Mouse (Mus musculus) T-helper 1 cell (primary cell): ENCODE measurements around the gene Psma5.

Experiments
- in situ Hi-C: fragments of 300-600 bp; cut with MboI, MseI; formaldehyde crosslinking; loops from one replicate; pipeline ENCODE4 v1.15.1; 2025; ENCODE audit warnings: high pct_unique_total_duplicates

Gene Psma5

DNA sequence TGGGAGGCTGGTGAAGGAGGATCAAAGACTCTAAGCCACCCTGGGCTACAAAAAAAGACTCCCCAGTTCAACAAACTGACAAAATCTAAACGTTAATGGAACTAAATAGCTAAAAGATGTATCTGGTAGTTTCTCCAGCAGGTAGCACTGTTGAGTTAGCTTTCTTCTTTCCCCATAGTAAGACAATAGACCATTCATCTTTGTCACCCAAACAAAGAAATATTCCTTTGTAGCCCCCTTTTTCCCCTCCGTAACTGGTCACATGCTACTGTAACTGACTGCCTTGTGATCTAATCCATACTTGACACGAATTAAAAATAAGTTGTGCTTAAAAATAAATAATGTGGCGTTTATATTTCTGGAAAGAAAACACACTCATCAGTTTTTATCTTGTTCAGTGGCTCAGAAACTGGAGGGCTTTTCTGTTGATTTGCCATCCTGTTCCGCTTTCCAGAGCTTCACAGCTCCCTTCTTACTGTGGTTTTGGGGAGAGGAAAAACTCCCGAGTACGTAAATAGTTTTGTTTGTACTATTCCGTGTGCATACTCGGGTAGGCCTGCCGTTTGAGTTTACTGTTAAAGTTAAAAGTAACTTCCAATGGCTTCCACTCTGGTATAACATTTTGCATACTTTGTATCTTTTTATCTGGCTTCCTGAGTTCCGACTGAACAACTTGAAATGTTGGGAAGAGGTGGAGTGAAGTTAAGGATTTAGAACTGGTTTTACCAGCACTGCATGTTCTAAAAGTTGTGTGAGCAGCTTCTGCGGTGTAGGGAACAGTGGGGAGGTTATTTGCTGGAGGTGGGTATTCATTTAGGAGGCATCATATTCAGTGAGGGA lies 25.9 kb downstream of the Psma5 start:
- in situ Hi-C loops = no loop called here

DNA sequence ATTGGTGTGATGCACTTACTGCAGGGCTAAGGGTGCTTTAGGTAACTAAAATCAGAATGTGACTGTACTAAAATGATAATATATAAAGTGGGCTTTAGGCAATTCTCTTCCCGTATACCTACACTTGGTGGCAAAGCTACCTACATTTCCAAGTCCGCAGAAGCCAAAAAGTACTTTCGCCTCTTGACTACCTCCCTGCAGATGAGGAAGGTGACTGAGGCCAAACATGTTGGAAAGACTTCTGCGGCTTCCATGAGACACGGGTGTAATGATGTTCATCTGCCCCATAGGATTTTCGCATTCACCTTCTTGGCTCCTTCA lies 26.5 kb downstream of the Psma5 start:
- in situ Hi-C loops = no loop called here

DNA sequence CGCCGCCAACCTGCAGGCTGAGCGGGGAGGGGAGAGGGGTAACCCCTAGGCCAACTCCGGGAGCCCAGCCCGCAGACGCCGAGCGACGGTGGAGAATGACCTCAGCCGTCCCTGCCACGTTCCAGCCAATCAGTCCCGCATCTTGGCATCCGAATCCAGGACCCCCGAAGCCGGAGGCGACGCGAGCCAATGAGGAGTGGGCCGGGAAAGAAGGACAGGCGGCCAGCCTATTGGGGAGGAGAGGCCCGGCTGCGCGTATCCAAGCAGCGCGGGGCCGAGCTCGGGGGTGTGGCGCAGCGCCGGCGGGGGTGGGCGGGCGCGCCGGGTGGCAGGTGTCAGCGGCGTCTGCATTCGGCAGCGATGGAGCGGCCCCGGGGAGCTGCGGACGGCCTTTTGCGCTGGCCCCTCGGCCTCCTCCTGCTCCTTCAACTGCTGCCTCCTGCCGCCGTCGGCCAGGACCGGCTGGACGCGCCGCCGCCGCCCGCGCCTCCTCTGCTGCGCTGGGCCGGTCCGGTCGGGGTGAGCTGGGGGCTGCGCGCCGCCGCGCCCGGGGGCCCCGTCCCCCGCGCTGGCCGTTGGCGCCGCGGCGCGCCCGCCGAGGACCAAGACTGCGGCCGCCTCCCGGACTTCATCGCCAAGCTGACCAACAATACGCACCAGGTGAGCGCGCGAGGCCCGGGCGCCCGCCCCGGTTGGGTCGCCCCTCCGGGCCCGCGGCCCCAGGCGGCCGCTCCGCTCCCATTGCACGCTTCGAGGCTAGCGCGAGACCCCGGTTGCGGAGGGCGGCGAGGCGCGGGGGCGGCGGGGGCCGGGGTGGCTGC lies 27.3 kb downstream of the Psma5 start, which contains the start of gene Sort1:
Gene Sort1, plus strand, starts transcription at position 302 of the 821 bp plus-strand sequence.
- in situ Hi-C loops = no loop called here

DNA sequence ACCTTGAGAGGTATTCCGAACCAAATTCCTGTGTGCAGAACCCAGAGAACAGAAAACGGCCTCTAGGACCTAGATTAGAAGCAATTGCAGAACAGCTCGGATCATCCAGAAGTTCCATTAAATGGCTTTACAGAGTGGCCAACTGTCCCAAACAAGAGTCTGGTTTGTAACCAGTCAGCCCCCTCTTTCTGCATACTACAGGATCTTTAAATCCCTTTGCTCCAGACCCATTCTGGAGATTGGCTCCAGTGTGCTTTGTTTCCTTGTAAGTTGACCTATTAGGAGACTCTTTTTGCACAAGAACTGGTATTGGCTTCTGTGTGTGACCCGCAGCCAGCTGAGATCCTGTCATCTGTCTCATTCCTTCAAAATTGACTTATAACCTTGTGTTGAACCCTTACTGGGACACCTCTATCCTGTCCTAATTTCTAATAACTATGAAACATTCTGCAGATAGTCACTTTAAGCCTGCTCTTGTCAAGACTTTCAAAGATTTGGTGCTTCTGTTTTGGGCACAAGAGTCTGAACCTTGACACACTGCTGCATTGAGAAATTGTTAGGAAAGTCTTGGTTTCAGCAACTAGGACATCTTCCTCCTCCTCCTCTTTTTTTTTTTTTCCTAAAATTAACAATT lies 28.5 kb downstream of the Psma5 start:
- in situ Hi-C loops = no loop called here

DNA sequence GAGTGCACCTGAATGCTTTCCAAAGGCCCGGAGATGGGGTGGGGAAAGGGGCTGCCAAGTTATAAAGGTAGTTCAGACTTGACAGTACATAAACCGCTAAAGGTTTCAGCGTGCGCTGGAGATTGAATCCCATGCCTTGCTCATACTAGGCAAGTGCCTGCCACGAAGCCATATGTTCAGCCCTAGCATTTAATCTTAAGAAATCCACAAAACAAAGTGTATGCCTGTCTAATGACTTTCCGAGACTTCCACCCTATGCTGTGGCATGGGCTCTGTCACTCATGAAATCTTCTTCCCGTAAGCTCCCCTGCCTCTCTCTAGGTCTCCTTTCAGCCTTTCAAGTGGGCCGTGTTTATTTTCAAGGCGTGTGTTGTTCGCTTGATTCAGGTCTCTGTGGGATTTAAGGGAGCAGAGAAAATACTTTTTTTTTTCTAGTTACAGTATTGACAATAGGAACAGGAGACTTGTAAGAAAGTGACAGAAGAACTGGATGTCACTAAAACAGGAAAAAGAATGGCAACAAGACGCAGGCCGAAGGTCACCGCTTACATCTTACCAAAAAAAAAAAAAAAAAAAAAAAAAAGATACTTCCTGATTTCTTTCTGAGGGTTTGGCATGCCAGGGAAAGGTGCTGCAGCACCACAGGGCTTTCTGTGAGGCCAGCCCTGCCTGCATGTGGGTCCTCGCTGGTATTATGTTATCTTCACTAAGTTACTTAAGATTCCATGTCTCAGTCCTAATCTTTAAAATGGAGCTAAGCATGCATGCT lies 30.1 kb downstream of the Psma5 start:
- in situ Hi-C loops = no loop called here

DNA sequence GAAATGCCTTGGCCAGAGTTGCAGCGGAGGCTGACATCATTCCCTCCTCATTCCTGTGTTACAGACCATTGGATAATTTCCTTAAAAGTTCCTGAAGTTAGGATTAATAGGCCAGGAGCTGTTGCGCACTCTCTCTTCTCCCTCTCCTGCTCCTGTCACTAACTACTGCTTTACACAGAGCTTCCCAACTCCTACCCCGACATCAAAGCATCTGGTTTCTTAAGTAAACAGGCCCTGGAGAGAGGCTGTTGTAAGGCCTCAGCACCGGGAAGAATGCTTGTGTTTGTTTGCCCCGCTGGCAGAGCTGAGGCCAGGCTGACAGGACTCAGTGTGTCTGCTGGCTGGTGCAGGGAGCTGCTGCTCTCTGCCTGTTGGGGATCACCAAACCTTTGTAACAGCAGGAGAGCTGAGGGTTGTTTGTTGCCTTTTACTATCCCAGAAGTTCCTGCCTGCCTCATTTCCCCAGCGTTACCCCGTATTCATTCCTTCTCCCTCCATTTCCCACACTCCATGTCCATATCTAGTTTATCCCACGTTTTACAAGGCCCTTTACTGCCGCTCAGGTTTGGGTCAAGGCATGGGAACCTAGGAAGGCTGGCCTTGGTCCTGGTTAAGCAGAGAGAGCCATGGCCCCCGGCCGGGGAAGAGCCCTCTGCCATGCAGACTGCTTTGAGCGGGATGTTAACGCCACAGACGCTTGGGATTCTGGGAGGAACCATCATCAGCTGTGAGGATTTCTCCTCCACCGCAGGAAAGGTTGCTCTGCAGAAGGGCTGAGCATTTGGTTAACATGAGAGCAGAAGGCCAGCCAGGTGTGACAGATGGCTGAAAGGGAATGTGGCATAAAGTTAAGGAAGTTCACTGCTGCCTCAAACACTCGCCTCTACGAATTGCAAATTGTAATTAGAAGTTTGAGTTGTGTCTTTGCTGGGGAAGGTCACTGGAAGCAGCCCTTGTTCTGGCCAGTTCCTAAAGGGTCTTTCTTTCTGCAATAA lies 31.4 kb downstream of the Psma5 start:
- in situ Hi-C loops = no loop called here

DNA sequence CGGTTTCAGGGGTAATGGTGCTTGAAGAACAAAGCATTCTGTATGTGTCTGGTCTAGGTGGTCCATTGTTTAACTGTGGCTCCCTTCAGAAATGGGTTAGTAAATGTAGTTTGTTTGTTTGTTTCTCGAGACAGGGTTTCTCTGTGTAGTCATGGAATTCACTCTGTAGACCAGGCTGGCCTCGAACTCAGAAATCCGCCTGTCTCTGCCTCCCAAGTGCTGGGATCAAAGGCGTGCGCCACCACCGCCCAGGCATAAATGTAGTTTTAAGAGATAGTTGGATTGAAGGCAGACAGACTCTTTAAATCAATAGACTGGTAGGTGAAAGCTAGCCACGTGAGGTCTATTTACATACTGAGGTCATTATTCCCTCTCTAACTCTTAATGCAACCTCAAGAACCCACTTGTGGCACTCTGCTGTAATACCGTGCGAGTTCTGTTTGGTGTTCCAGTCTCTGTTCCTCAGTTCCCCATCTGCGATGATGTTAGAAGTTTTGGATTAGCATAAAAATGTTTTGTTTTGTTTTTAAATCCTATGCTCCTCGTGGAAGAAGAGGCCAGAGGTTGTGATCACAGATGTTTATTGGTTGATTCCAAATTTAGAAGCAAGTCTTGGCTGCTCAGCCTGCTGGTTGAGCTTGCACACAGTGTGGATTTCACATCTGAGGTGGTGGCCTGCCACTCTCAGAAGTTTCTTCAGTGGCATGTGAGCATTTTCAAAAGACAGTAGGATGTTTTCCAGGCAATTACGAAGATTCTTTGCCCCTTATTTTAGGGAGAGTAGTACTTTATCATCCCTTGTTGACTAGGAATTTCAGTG lies 32.8 kb downstream of the Psma5 start:
- in situ Hi-C loops = no loop called here

DNA sequence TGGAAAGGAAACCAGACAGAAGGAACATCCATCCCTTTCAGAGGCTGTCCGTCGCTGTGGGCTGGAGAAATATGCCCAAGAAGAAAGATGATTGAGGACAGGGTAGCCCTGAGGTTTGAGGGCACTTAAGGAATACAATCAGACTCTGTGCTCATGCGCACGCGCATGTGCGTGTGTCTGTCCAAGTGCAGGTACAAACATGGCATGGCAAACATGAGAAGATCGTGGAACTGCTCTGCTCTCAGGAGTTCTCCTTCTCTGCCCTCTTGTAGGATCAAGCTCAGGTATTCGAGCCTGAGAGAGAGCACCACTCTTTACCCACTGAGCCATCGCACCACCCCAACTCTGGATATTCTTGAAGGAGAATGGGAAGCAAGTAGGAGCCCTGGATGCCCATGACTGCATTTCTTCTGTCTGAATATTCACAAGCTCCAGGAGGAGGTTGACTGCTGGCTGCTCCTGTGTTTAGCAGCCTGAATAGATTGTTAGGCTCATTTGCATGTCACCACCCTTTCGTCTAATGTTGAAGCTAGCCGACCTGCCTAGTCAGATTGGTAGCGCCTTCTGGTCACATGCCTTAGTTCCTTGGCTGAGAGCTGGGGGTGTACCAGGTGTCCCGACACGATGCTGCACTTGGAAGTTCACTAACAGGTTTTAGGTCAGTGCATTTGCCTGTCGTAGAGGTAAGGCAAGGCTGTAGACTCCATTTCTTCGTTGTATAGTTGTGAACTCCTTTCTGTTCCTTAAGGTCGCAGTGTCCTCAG lies 34.5 kb downstream of the Psma5 start:
- in situ Hi-C loops = no loop called here

DNA sequence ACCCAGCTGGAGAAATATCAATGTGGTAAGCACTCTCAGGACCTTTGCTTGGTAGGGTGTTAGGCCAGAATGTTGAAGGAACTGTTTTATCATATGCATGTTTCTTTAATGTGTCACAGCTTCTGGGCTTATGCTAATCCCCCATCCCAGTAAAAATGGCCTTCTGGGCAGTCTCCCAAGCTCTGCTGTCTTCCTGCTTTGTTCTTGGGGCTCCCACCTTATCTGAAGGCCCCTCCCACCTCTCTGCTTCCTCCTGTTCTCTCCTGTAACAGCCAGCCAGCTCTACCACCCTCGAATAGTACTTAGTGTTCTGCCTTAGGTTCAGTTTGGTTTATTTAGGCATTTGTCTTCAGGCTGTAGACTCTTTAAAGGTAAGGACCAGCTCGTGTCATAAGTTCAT lies 37.7 kb downstream of the Psma5 start:
- in situ Hi-C loops = no loop called here

DNA sequence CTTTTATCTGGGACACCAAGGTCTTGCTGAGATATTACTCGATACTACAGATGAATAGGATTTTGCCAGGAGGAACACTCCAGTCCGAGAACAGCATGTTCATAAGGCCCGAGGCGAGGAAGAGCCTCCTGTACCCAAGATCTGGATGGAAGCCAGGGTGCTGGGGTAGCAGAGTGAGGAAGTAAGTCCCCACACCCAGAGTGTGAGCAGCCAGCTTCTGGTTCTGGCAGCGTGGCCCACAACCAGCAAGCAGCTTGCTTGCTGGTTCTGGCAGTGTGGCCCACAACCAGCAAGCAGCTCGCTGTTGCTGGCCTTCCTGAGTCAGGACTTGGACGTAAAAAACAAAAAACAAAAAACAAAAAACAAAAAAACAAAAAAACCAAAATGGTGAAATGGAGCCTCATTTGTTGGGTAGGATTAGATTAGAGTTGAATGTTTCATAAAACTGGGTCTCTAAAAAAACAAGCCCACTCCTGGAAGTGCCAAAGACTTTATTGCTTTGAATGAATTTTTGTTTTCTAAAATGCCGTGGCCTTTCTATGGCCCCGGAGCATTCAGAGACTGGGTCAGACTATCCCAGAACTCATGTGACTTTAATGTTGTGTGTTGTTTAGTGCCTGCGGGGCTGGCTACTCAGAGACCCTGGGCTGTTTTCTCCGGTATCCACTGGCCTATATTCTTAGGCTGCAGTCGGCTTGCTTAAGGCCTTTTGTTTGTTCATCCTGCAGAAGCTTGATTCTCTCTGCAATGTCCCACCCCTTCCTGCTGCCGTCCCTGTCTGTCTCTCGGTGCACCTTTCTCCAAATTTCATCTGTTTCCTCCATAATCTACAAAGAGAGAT lies 38.9 kb downstream of the Psma5 start:
- in situ Hi-C loops = no loop called here

DNA sequence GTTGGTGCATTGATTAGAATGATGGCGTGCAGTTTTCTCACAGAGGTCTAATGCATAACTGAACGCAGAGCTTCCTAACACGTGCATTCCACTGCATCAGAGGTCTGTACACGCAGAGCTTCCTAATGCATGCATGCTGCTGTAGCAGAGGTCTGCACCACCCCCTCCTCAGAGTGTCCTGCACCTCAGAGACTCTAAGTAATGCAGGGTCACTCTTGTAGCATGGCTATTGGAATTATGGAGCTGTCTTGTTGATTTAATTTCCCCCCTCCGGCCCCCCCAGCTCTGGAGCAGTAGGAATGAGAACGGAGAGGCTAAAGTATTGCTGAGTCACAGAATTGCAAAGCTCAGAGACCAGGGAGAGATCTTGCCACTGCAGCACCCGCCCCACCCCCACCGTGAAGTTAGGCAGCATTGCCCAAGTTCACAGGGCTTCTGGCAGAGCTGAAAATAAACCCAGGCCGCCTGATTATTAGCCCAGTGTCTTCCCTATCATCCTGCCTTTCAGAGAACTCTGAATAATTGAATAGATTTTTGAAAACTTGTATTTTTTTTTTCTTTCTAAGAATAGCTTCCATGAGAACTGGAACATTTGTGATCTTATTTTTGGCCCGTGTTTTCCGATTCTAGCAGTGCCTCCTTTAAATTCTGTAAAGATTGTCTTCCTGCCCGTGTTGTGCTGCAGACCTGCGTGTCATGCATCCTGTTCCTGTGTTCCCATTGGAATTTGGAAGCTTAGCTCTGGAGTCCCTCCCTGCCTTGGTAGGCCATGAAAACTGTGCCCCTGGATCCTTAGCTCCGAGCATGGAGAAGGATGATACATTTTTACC lies 39.7 kb downstream of the Psma5 start:
- in situ Hi-C loops = no loop called here

DNA sequence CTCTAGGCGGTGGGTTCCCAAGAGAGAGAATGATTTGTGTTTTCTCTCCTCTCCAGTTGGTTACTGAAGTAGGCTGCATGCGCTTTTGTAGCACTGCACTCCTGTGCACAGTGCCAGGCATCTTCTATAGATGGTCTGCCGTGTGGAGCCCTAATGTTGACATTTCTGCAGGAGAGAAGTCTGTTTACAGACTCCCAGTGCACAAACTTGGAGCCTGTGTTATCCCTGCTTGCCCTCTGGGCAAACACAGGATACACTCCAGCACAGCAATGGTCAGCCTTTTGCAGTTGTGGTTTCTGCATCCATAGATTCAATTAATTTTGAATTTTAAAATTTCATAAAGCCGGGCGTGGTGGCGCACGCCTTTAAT lies 40.3 kb downstream of the Psma5 start:
- in situ Hi-C loops = no loop called here

DNA sequence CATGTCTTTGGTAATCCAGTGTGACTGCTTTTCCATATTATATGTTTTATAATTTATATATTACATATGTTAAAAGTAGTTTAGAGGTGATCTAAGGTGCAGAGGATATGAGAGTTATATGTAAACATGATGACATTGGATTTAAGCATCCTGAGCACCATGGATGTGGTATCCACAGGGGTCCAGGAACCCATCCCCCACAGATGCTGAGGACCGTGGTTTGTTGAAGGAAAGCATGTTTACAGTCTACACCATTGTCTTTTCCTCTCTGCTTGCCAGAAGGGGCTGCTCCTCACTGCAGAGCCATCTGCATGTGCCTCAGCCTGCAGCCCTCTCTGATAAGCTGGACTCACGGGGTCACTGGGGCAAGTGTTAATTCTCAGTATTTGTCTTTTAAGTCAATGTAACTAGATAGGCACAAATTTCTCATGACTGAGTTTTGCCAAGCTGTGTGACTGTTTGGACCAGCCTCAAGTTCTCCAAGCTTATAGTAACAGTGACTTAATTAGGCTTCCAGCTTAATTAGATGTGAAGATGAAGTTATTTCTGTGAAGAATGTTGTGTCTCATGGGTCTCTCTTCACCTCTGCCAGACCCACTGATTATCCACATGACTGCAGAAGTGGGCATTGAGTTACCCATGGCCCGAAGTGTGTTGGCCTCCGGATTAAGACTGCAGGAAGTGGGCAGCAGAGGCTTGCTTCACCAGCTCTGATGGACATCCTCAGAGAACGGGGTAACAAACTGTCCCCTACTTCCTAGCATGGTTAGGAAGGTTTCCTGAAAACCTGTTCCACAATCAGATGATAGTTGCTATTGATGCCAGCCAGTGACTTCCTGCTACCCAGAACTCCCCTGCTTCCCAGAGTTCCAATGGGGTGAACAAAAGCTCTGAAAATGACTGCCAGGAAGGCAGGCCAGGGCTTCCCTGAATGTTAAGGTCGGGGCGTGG lies 41.2 kb downstream of the Psma5 start:
- in situ Hi-C loops = no loop called here

DNA sequence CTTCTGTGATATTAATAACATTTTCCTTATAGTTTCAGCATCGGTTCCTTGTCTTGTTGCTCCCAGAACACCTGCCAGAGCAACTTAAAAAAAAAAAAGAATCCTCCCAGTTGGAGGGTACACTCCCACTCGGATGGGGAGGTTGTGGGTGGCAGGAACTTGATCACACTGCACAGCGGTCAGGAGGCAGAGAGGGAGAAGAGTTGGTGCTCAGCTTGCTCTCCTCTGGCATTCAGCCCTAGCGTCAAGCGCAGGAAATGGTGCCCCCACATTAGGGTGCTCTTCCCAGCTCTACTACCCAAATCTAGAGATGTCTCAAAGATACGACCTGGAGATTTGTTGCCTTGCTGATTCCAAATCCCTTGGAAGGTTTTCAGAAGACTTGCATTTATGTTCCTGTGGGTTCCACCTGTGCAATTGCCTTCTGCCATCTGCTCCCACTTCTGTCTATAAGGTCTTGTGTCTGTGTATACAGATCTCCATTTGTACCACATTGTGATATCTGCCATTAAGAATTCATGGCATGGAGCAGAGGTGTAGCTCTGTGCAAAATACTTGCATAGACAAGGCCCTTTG lies 43.8 kb downstream of the Psma5 start:
- in situ Hi-C loops = no loop called here

DNA sequence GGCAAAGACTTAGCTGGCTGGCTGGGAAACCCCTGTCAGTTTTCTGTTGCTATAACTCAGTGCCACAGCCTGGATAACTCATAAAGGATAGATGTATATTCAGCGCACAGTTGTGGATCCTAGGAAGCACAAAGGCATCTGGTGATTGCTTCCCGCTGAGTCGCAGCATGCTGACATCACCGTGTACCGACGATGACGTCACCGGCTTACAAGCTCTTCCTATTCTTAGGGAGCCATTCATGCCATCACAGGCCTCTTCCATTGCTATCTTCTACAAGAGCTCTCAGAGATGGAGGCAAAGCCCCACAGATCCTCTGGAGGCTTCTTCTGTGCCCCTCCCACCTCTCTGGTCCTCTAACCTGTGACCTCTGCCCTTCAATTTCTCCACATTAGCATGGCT lies 47.0 kb downstream of the Psma5 start:
- in situ Hi-C loops = no loop called here

DNA sequence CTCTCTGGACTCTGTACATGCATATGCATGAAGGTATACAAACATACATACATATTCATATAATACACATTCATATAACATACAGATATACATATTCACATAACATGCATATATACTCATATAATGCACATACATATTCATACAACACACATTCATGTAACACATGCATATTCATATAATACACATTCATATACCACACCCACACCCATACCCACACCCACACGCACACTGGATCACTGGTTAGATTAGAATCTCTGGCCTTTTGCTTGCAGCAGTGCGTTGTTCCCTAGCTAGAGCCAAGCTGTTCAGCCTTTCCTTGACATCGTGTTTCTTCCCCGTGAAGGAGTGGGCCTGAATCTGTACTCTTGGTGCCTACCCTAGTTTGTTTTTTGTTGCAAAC lies 48.0 kb downstream of the Psma5 start:
- in situ Hi-C loops = no loop called here
